Mouse (Mus musculus): ENCODE measurements around the gene Dhdh. TPM values are rescaled to one million over a fixed set of nuclear protein-coding genes. Genes with fewer than 3 reads are reported as not detected.
"Not testable (repeated sequence)": the region's sequence is repeated elsewhere in the genome, so short reads cannot be mapped to it uniquely, and the experiment has no call there.

Gene Dhdh
- polyA plus RNA-seq, 1 experiment from 2014 or later = 2.2 TPM

DNA sequence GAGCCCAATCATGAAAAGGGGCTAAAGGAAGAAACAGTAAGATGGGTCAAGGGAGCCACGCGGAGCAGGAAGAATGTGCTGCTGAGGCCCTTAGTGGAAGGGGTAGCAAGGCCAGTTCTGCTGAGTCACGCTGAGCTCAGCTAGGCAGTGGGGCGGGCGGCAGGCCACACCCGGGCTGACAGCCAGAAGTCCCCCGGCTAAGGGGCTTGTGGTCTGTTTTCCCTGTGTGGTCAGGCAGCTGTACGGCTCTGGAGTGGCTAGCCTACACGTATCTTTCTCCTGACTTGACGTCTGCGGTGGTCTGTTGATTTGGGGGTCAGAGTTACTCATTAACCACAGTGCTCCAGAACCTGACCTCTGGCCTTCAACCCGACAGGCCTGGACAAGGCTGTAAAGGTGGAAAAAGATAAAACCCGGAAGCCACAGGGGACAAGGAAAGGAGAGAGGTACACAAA lies 27.7 kb downstream of the Dhdh start:
- Histone ChIP-seq H3K9ac (ENCODE audit: low read length) (peak overlapping the region; percentile 76), H3K4me2 (ENCODE audit: low read depth, low read length) (peak overlapping the region; percentile 70), H3K27me3 (ENCODE audit: control insufficient read depth, insufficient read depth, low read length) (no peaks in the 10 kb centered on the region), H3K36me3 (ENCODE audit: control insufficient read depth, insufficient read depth, low read length) (peaks cover 8% of the 10 kb centered on the region; the same call in 1 of the 2 replicates), H3K27ac (ENCODE audit: low read length) (peak overlapping the region; percentile 93), H3K4me1 (ENCODE audit: control insufficient read depth, insufficient read depth, low read length) (peaks cover 36% of the 10 kb centered on the region), H3K9me3 (replicated peaks; ENCODE audit: control insufficient read depth, low read length) (no peaks in the 10 kb centered on the region), H3K4me3 (replicated peaks; ENCODE audit: low read length) (peak overlapping the region; percentile 12)
- 11% methylated on average over 13 of the region's 13 CpGs for WGBS
- ATAC-seq (ENCODE audit: insufficient read depth, low FRiP score) = peak; percentile 42; the same call in 1 of the 2 replicates

DNA sequence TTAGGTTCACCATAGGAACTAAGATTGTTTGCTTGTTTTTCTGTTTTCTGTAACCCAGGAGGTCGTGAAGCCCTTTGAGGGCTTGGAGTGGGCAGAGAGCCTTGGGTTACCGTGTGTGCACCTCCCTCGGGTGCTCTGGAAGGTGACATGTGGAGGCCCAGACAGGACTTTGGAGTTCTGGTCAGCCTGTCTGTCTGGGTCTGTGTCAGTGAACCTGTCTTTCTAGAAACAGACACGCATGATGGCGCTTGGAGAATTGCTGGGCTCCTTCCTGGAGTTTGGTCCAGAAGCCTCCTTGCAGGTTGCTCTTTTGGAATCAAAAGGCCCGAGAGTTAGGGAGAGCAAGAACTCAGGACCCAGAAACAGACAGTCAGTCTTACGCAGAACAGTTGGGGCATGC lies 28.2 kb downstream of the Dhdh start:
- peaks cover 34% of the 10 kb centered on the region for H3K4me1 ChIP-seq (ENCODE audit: control insufficient read depth, insufficient read depth, low read length)
- peaks cover 8% of the 10 kb centered on the region; the same call in 1 of the 2 replicates for H3K36me3 ChIP-seq (ENCODE audit: control insufficient read depth, insufficient read depth, low read length)
- ATAC-seq (ENCODE audit: insufficient read depth, low FRiP score) = no peak
- peak overlapping the region; percentile 89 for H3K4me3 ChIP-seq (replicated peaks; ENCODE audit: low read length)
- no peaks in the 10 kb centered on the region for H3K27me3 ChIP-seq (ENCODE audit: control insufficient read depth, insufficient read depth, low read length)
- peak overlapping the region; percentile 93 for H3K27ac ChIP-seq (ENCODE audit: low read length)
- no peaks in the 10 kb centered on the region for H3K9me3 ChIP-seq (replicated peaks; ENCODE audit: control insufficient read depth, low read length)
- H3K4me2 ChIP-seq (ENCODE audit: low read depth, low read length) = peak overlapping the region; percentile 70
- peak overlapping the region; percentile 76 for H3K9ac ChIP-seq (ENCODE audit: low read length)
- WGBS = 59% methylated on average over 7 of the region's 7 CpGs

GRCm38 (mm10) chr7:45459564-45460140 lies 29.0 kb downstream of the Dhdh start, which contains the start of gene Ftl1:
TSS of gene Ftl1 (minus strand) at chr7:45459884.
- H3K9ac ChIP-seq (ENCODE audit: low read length) = peak within 1 kb of the TSS; percentile 91
- H3K4me2 ChIP-seq (ENCODE audit: low read depth, low read length) = peak within 1 kb of the TSS; percentile 87
- not testable (repeated sequence) for H3K9me3 ChIP-seq (replicated peaks; ENCODE audit: control insufficient read depth, low read length); H3K27me3 ChIP-seq (ENCODE audit: control insufficient read depth, insufficient read depth, low read length); H3K36me3 ChIP-seq (ENCODE audit: control insufficient read depth, insufficient read depth, low read length)
- peak; percentile 96 for ATAC-seq (ENCODE audit: insufficient read depth, low FRiP score)
- peak within 1 kb of the TSS; percentile 89 for H3K4me3 ChIP-seq (replicated peaks; ENCODE audit: low read length)
- WGBS = under 1% methylated on average over 35 of the region's 37 CpGs
- H3K27ac ChIP-seq (ENCODE audit: low read length) = peak within 1 kb of the TSS; percentile 94
- peaks cover 34% of the 10 kb centered on the region for H3K4me1 ChIP-seq (ENCODE audit: control insufficient read depth, insufficient read depth, low read length)

DNA sequence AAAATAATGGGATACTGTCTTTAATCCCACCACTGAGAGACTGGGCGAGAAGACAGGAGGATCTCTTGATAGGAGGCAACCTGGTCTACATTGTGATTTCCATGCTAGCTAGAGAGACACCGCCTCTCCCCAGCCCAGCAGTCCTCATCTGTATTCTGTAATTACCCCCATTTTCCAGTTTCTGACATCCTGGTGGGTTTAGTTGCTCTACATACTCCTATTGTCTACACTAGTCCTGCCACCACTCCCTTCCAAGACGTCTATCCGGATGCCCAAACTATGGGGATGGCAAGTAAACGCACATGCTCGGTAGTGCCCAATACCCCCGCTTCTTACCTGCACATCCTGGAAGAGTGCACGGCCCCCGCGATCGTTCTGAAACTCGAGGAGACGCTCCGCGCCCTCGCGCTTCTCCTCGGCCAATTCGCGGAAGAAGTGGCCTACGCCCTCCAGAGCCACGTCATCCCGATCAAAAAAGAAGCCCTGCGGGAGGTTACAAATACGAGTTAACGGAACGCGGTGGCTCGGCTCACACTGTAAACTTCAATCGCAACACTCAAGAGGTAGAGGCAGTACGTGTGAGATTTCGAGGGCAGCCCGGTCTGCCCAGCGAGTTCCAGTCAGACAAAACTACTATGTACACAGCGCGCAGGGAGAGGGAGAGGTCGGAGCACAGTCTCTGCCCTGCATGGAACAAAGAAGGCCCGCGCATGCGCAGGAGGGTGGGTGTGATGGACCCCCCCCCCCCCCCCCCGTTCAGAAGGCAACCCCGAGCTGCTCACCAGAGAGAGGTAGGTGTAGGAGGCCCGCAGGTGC lies 29.6 kb downstream of the Dhdh start:
- Histone ChIP-seq H3K9me3 (replicated peaks; ENCODE audit: control insufficient read depth, low read length) (no peaks in the 10 kb centered on the region), H3K4me2 (ENCODE audit: low read depth, low read length) (peak overlapping the region; percentile 87), H3K4me1 (ENCODE audit: control insufficient read depth, insufficient read depth, low read length) (peaks cover 34% of the 10 kb centered on the region), H3K4me3 (replicated peaks; ENCODE audit: low read length) (peak overlapping the region; percentile 89), H3K9ac (ENCODE audit: low read length) (peak overlapping the region; percentile 91), H3K27me3 (ENCODE audit: control insufficient read depth, insufficient read depth, low read length) (no peaks in the 10 kb centered on the region), H3K27ac (ENCODE audit: low read length) (peak overlapping the region; percentile 94), H3K36me3 (ENCODE audit: control insufficient read depth, insufficient read depth, low read length) (peaks cover 7% of the 10 kb centered on the region)
- under 1% methylated on average over 43 of the region's 43 CpGs for WGBS
- peak; percentile 64 for ATAC-seq (ENCODE audit: insufficient read depth, low FRiP score)

DNA sequence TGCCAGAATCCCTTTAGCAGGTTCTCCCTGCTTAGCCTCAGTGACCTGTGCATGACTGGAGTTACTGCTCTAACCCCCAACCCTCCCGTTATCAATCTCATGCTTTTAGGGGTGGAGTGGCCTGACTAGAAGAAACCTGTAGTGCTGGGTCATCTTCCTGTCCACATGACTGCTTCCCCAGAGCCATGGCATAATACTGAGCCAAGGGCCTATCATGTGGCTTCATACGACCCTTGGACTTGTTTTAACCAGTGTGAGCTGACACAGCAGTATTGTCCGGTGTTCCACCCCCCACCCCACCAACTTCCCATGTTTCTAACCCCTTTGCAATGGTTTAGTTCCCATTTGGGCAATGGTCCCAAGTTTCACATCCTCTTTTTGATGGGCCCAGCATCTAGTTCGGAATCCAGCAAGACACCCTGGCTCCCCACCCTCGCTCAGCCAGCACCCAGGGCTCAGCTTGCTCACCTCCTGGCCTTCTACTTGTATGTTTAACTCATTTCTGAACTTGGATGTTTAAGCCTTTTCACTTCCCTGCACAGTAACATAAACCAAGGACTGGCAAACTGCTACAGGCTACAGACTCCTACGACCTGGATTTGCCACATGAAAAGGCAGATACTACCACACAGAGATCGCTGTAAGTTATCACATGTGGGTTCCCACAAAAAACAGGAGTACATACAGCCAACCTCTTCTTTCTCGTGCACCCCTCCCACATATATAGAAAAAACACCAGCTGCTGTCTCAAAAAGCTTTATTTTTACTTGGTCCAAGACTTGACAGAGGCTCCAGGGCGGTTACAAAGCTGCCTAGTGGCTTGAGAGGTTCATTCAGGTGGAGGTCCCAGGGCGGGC lies 31.2 kb downstream of the Dhdh start:
- peaks cover 7% of the 10 kb centered on the region; the same call in 1 of the 2 replicates for H3K36me3 ChIP-seq (ENCODE audit: control insufficient read depth, insufficient read depth, low read length)
- WGBS = 46% methylated on average over 10 of the region's 10 CpGs

GRCm38 (mm10) chr7:45456721-45457203 lies 31.8 kb downstream of the Dhdh start:
- Histone ChIP-seq H3K4me3 (replicated peaks; ENCODE audit: low read length) (peak overlapping the region; percentile 89; the same call in 1 of the 2 replicates), H3K9me3 (replicated peaks; ENCODE audit: control insufficient read depth, low read length) (no peaks in the 10 kb centered on the region), H3K36me3 (ENCODE audit: control insufficient read depth, insufficient read depth, low read length) (peaks cover 7% of the 10 kb centered on the region; the same call in 1 of the 2 replicates), H3K4me2 (ENCODE audit: low read depth, low read length) (0 out of 2 replicates have a peak overlapping the region, but pooled peaks have one; percentile 87), H3K27ac (ENCODE audit: low read length) (peak overlapping the region; percentile 35; the same call in 1 of the 2 replicates), H3K27me3 (ENCODE audit: control insufficient read depth, insufficient read depth, low read length) (no peaks in the 10 kb centered on the region), H3K9ac (ENCODE audit: low read length) (peak overlapping the region; percentile 7; the same call in 1 of the 2 replicates), H3K4me1 (ENCODE audit: control insufficient read depth, insufficient read depth, low read length) (peaks cover 32% of the 10 kb centered on the region)
- no peak for ATAC-seq (ENCODE audit: insufficient read depth, low FRiP score)
- 39% methylated on average over 9 of the region's 9 CpGs for WGBS

More for the DNA sequence above, 31.2 kb downstream of the Dhdh start:
- H3K4me1 ChIP-seq (ENCODE audit: control insufficient read depth, insufficient read depth, low read length) = peaks cover 34% of the 10 kb centered on the region
- H3K9me3 ChIP-seq (replicated peaks; ENCODE audit: control insufficient read depth, low read length) = no peaks in the 10 kb centered on the region
- no peaks in the 10 kb centered on the region for H3K27me3 ChIP-seq (ENCODE audit: control insufficient read depth, insufficient read depth, low read length)
- H3K4me3 ChIP-seq (replicated peaks; ENCODE audit: low read length) = peak overlapping the region; percentile 89
- no peak for ATAC-seq (ENCODE audit: insufficient read depth, low FRiP score)
- H3K9ac ChIP-seq (ENCODE audit: low read length) = peak overlapping the region; percentile 91
- peak overlapping the region; percentile 87 for H3K4me2 ChIP-seq (ENCODE audit: low read depth, low read length)
- peak overlapping the region; percentile 94; the same call in 1 of the 2 replicates for H3K27ac ChIP-seq (ENCODE audit: low read length)

DNA sequence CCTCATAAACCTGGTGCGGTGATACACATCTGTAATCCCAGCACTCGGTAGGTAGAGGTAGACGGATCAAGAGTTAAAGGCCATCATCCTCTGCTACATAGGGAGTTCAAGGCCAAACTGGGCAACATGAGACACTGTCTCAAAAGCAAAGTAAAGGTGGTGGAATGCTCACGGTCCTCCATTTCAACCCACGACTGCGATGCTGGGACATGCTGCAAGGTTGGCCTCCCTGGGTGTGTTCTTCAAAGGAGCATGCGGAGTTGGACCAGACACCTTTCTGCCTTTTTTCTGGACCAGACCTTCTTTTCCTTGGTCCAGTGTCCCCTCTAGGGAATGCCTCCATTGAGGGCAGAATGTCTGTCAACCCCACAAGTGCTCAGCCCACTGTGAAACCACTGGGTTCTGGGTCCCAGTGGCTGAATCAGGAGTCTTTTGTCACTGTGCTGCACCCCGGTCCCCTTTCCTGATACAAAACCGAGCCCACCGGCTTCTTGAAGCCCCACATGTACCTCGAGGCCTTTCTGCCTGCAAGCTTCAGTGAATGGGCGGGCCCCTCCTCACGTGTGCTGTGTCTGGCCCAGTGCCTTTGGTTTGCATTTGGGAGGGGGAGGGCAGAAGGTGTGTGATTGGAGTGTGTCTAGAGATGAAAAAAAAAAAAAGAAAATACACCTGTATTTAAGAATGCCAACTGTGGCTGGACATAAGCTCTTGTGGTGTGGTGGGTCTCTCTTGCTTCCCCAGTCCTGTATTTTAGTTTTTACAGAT lies 32.5 kb downstream of the Dhdh start:
- Histone ChIP-seq H3K9ac (ENCODE audit: low read length) (no peak overlapping the region), H3K27me3 (ENCODE audit: control insufficient read depth, insufficient read depth, low read length) (no peaks in the 10 kb centered on the region), H3K36me3 (ENCODE audit: control insufficient read depth, insufficient read depth, low read length) (peaks cover 7% of the 10 kb centered on the region; the same call in 1 of the 2 replicates), H3K4me3 (replicated peaks; ENCODE audit: low read length) (no peak overlapping the region), H3K4me1 (ENCODE audit: control insufficient read depth, insufficient read depth, low read length) (peaks cover 26% of the 10 kb centered on the region), H3K27ac (ENCODE audit: low read length) (peak overlapping the region; percentile 35; the same call in 1 of the 2 replicates), H3K4me2 (ENCODE audit: low read depth, low read length) (no peak overlapping the region), H3K9me3 (replicated peaks; ENCODE audit: control insufficient read depth, low read length) (no peaks in the 10 kb centered on the region)
- WGBS = 71% methylated on average over 13 of the region's 13 CpGs
- no peak for ATAC-seq (ENCODE audit: insufficient read depth, low FRiP score)

- Histone ChIP-seq H3K9me3 (replicated peaks; ENCODE audit: control insufficient read depth, low read length) (no peaks in the 10 kb centered on the region), H3K27ac (ENCODE audit: low read length) (no peak overlapping the region), H3K4me3 (replicated peaks; ENCODE audit: low read length) (no peak overlapping the region), H3K4me1 (ENCODE audit: control insufficient read depth, insufficient read depth, low read length) (peaks cover 15% of the 10 kb centered on the region), H3K4me2 (ENCODE audit: low read depth, low read length) (no peak overlapping the region), H3K9ac (ENCODE audit: low read length) (no peak overlapping the region), H3K27me3 (ENCODE audit: control insufficient read depth, insufficient read depth, low read length) (no peaks in the 10 kb centered on the region), H3K36me3 (ENCODE audit: control insufficient read depth, insufficient read depth, low read length) (peaks cover 7% of the 10 kb centered on the region; the same call in 1 of the 2 replicates)
- WGBS = 89% methylated on average over 15 of the region's 15 CpGs
- no peak for ATAC-seq (ENCODE audit: insufficient read depth, low FRiP score)
Observed at GRCm38 (mm10) chr7:45454971-45455370, 33.6 kb downstream of the Dhdh start.

All from stomach, embryonic 16.5 days (tissue).